Mouse (Mus musculus) lung, postnatal 10 days (tissue): Measurements from ENCODE around the gene Med13.

Source experiments
- DNase-seq: peaks from one replicate; pipeline ENCODE4 v3.0.0; 2021

Med13 gene

DNA sequence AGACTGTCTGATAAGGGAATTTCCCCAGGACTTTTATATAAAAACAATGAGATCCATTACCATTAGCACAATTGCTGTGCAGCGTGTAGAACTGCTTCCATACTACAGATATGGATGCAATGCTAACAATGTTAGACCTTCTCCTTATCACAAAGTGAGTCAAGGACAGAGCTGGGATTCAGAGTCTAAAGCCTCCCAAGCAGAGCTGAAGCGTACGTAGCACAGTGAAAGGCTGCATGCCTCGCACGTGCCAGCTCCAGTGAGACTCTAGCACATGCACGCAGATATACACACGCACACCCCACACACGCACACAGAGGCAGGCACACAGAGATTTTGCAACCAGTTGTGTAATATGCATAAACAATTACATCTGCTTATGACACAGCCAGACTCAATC, 71.7 kb downstream of the Med13 start:
- no peak for DNase-seq

DNA sequence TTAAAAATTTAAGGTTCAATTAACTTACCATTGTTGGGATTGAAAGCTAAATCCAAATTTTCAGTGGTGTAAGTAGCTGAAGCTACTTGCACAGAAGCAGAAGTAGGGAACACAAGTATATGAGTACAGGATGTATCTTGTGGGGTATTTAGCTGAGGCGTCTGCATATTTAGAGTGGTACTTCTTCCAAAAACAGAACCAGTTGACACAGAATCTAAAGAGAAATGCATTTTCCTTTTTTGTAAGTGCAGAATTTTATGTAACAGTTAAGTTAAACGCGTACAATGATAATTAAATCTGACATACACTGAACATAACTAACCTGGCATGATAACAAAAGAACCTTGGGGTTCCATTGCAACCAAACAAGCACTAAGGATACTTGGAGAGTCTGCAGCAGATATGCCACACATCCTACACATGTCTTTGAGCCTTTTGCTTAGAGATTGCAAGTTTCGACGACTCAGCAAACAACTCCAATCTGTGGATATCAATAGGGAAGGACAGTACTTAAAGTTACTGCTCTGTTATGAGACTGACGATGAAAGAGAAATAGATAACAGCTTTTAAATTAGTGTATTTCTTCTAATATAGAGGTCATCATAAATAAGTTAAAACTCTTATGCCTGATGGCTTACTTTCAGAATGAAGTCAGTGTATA, 78.8 kb downstream of the Med13 start:
- no peak for DNase-seq

DNA sequence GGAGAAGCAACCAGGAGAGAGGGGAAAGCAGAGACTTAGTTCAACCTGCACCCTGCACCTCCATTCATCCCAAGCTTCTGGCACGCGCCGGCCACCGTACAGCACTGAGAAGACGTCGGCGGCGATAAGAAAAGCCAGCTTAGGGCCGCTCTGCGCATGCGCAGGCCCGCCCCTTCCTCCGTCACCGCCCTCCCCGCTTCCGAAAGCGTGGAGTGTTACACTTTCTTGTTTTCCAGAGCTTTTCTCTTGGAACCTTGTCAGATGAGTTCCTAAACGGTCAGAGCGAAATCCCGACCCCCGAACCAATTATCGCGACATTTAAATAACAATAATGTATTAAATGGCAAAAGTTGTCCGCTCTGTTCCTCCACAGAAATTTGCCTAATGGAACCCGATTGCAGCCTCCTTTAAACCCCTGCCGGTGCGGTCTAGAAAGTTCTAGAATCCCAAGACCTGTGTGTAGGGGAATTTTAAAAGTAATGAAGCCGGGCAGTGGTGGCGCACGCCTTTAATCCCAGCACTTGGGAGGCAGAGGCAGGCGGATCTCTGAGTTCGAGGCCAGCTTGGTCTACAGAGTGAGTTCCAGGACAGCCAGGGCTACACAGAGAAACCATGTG, 99.8 kb downstream of the Med13 start, which contains the start of gene Ints2:
Ints2 (minus strand) TSS at position 116 of the 617 bp plus-strand sequence.
- peak; percentile 97 for DNase-seq

DNA sequence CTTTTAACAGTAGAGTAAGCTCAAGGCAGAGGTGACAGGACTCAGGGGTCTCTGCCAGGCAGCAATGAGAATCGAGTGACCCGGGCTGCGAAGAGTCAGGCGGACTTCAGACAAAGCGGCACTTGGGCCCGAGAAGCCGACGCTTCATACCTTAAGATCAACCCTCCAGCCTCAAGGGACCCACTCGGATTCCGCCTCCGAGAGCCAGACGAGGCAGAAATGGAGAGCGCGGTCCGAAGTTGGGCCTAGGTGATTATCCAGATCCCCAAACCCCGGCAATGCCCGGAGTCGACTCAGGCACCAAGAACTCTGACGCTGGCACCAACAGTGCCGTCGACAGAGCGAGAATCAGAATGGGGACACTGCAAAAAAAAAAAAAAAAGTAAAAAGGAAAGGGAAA, 100.3 kb downstream of the Med13 start:
- DNase-seq: no peak

DNA sequence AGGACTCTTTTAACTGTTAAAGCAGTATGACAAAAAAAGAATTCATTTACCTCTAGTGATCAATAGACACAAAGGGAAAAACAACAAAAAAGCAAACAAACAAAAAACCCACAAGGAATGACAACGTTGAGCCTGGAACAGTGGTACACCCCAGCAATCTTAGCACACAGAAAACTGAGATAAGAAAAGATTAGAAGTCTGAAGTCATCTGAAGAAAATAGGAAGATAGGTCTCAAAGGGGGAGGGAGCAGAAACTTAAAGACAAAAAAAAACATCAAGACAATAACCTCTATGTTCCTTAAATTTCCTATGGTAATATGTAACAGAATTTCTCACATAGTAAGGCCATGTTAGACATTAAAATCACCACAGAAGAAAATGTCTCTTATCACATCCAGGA, 104.1 kb downstream of the Med13 start:
- no peak for DNase-seq

DNA sequence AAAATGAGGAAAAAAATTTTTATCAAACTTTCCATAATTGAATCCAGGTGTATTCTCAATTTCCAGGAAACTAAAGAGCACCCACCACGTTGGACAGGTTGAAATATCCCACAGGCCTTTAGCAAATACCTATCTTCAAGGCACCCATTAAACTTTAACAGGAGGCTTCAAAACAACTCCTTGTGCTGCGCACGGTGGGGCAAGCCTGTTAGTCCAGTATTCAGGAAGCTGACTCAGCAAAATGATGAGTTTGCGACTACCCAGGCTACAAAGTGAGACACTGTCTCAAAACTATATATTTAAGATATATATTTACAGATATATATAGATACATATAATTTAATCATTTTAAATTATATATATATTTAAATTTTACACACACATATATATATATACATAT, 125.0 kb downstream of the Med13 start:
- DNase-seq: no peak

DNA sequence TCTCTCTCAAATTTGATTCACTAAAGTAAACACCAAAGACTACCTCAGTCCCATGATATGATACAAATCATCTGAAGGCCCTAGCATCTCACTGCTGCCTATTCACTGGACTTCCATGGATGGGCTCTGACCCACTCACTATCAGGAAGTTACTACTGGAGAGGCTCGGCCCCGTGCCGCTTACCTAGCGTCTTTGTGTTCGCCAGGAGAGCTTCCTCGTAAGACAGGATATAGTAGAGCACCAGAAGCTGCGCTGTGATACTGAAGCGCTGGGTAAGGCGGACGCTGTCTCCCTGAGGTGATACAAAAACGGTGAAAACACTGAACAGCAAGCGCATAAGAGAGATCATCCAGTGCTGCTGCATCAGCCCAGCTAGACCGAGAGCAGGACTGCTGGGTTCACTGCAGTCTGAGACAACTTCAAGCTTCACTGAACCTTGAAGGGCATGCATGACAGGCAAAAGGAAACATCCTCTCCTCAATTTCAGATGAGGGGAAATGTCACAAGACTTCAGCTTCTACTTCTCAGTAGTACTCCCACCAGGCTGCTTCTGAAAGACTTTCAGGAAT, 125.5 kb downstream of the Med13 start:
- no peak for DNase-seq

DNA sequence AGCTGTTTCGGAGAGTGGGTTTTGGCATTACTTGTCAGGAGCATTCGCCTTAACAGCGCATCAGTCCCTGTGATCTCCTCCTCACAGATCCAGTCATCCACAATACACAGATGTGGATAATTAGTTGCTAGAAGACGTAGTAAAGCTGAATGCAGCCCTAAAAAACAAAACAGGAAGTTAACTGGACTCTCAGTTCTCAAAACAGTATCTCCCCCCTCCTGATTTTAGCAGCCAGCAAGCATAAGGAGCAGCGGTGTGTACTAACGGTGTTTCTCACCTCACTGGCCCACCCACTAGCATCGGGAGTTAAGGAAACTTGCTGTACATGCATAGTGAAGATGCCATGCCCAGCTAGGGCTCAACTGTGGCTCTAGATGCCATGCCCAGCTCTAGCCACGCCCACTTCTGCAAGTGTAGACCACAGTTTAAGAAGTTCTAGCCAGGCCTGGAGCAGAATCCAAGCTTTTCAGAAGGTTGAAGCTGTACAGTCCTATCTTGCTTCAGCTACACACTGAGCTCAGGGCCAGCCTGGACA, 130.7 kb downstream of the Med13 start:
- no peak for DNase-seq

DNA sequence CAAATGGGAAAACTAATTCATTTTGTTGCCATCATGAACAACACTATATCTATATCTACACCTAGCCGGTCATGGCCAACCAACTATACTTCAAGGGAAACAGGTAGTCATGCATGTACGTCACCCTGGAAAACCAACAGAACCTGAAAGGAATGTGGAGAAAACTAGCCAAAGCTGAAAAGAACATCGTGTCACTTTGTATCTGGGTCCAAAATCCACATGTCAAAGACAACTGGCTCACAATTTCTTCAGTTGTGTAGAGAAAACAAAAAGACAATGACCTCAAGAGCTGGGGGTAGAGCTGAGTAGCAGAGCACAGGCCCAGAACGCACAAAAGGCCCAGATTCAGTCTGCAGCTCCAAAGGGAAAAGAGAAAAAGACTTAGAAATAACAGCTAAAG, 131.6 kb downstream of the Med13 start:
- no peak for DNase-seq
